Mouse (Mus musculus) heart, adult 10 weeks (tissue): Measurements from ENCODE around the gene Lce1c. TPM values are rescaled to one million over a fixed set of nuclear protein-coding genes. Genes with fewer than 3 reads are reported as not detected.

Source experiments
- polyA plus RNA-seq: library from polyadenylated mRNA; stranded (reverse); fragments of 350-450 nt; fragmentation: Illumina TruSeq; extraction: RNeasy Lipid Tissue Mini Kit (QIAGEN cat#74804); gene quantifications from one replicate; pipeline ENCODE4 v1.2.3, GENCODE M21; 2014; ENCODE audit warnings: low read depth, low replicate concordance

Lce1c gene
- polyA plus RNA-seq, result not detected

DNA sequence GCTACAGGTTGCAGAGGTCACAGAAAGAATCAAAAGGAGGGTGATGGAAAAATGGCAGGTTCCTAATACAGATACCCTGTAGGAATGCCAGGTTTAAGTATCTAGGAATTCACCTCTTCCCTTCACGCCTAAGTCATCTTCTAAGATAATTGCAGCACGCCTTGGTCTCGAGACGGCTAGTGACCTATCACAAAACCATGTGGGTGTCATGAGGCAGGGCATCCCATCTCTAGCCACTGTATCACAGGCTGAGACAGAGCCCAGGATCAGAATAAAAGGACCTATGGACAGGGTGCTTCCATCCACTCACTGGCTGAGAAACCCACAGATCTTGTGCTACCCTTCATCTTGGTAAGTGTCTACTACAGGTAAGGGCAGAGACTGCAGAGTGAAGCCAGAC lies at the start of gene Lce1c:
Lce1c (plus strand) TSS at position 301 of the 400 bp plus-strand sequence.

DNA sequence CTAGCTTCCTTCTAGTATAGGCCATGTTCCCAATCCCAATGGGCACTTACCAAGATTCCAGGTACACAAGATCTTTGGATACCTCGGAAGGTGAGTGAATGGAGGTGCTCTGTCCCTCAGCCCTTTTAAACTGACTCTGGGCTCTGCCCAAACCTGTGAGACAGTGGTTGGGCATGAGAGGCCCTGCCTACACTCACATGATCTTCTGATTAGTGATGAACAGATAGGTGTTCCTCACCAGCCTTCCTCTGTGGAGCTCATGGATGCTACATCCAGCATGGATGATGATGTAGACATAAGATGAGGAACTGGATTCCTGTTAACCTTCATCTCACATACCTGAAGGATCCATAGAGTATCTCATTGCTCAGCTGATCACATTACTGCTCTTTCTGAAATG lies 30.8 kb upstream of the Lce1c start, which contains the start of gene Lce1a1:
Lce1a1 (minus strand) TSS at position 101 of the 400 bp plus-strand sequence.

DNA sequence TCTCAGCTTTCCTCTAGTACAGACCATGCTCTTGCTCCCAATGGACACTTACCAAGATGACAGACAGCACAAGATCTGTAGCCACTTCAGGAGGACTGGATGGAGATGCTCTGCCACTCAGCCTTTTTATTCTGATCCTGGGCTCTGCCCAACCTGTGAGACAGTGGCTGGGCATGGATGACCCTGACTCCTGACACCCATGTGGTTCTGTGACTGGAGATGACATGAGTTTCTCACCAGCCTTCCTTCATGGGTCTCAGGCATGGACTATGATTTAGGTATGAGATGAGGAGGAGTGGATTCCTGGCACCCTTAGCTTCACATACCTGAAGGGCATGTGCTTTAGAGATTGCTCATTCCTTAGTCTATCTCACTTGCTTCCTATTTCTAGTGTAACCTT lies 22.2 kb upstream of the Lce1c start, which contains the start of gene Lce1b:
Lce1b (minus strand) TSS at position 101 of the 400 bp plus-strand sequence.

DNA sequence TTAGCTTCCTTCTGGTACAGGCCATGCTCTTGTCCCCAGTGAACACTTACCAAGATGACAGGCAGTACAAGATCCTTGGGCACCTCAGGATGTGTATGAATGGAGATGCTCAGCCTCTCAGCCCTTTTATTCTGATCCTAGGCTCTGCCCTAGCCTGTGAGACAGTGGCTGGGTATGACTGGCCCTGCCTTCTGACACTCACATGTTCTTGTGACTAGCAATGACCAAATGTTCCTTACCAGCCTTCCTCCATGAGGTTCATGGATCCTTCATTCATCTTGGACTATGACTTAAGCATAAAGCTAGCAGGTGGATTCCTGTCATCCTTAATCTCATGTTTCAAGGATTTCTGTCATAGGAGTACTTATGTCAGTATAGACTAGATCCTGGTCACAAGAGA lies 8.8 kb upstream of the Lce1c start, which contains the start of gene Lce1a2:
Lce1a2 (minus strand) TSS at position 101 of the 400 bp plus-strand sequence.

DNA sequence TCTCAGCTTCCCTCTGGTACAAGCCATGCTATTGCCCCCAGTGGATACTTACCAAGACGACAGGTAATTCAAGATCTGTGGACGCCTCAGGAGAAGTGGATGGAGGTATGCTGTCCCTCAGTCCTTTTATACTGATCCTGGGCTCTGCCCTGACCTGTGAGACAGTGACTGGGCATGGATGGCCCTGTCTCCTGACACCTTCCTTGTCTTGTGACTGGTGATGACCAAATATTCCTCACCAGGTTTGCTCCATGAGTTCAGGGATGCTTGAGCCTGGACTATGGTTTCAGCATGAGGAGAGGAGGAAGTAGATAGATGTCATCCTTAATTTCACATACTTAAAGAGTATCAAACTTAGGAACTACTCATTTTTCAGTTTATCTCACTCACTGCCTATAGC lies 8.1 kb downstream of the Lce1c start, which contains the start of gene Lce1d:
Lce1d (minus strand) TSS at position 101 of the 400 bp plus-strand sequence.

DNA sequence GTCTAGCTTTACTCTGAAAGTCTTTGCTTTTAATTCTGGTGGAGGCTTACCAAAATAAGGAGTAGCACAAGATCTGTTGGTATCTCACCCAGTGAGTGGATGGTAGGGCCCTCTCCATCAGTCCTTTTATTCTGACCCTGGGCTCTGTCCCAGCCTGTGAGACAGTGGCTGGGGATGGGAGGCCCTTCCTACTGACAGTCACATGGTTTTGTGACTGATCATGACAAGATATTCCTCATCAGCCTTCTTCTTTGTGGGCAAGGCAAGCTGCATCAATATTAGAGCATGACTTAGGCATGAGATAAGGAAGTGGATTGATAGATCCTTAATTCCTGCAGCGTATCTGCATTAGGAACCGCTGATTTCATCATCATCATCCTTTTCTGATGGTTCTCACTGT lies 29.9 kb downstream of the Lce1c start, which contains the start of gene Lce1e:
Lce1e (minus strand) TSS at position 101 of the 400 bp plus-strand sequence.

DNA sequence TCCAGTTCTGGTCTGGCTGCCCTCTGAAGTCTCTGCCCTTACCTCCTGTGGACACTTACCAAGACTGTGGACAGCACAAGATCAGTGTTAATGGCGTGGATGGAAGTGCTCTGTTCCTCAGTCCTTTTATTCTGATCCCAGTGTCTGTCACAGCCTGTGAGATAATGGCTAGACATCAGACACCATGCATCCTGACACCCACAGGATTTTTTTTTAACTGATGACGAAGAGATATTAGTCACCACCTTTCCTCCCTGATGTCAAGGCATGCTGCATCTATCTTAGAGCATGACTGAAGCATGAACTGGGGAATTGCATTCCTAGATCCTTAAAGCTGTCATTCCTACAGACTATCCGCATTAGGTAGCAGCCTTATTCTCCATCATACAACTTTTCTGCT lies 41.2 kb downstream of the Lce1c start, which contains the start of gene Lce1f:
Lce1f (minus strand) TSS at position 101 of the 400 bp plus-strand sequence.

Other genes with a start within 250 kb of the Lce1c start
- 4.6 TPM for gene Gm9774, start 249.8 kb upstream of the Lce1c start, polyA plus RNA-seq
- gene Sprr2k, start 246.7 kb upstream of the Lce1c start, polyA plus RNA-seq, result not detected
- not detected for gene Sprr1b, start 240.5 kb upstream of the Lce1c start, polyA plus RNA-seq
- gene Sprr3, start 220.5 kb upstream of the Lce1c start, polyA plus RNA-seq, result not detected
- not detected for gene Sprr1a, start 193.4 kb upstream of the Lce1c start, polyA plus RNA-seq
- not detected for gene Sprr4, start 178.8 kb upstream of the Lce1c start, polyA plus RNA-seq
- gene 2310046K23Rik, start 144.7 kb upstream of the Lce1c start, polyA plus RNA-seq, result not detected
- gene Ivl, start 105.5 kb upstream of the Lce1c start, polyA plus RNA-seq, result not detected
- gene Smcp, start 90.2 kb upstream of the Lce1c start, polyA plus RNA-seq, result not detected
- not detected for gene 2210017I01Rik, start 71.8 kb upstream of the Lce1c start, polyA plus RNA-seq
- gene Lce6a, start 57.6 kb upstream of the Lce1c start, polyA plus RNA-seq, result not detected
- not detected for gene Lce1a1, start 30.9 kb upstream of the Lce1c start, polyA plus RNA-seq
- not detected for gene Lce1b, start 22.3 kb upstream of the Lce1c start, polyA plus RNA-seq
- gene Lce1a2, start 8.9 kb upstream of the Lce1c start, polyA plus RNA-seq, result not detected
- gene Lce1d, start 8.0 kb downstream of the Lce1c start, polyA plus RNA-seq, result not detected
- not detected for gene Lce1e, start 29.8 kb downstream of the Lce1c start, polyA plus RNA-seq
- gene Lce1f, start 41.1 kb downstream of the Lce1c start, polyA plus RNA-seq, result not detected
- gene Gm38119, start 59.8 kb downstream of the Lce1c start, polyA plus RNA-seq, result not detected
- gene Lce1g, start 73.1 kb downstream of the Lce1c start, polyA plus RNA-seq, result not detected
- not detected for gene Lce1h, start 85.8 kb downstream of the Lce1c start, polyA plus RNA-seq
- gene Lce1i, start 99.7 kb downstream of the Lce1c start, polyA plus RNA-seq, result not detected
- gene Lce1j, start 111.3 kb downstream of the Lce1c start, polyA plus RNA-seq, result not detected
- gene Lce1k, start 128.6 kb downstream of the Lce1c start, polyA plus RNA-seq, result not detected
- gene Kprp, start 148.0 kb downstream of the Lce1c start, polyA plus RNA-seq, result not detected
- not detected for gene Lce1l, start 172.0 kb downstream of the Lce1c start, polyA plus RNA-seq
- gene 2310050C09Rik, start 191.0 kb downstream of the Lce1c start, polyA plus RNA-seq, result not detected
- not detected for gene Lce3a, start 247.0 kb downstream of the Lce1c start, polyA plus RNA-seq